Mouse (Mus musculus): ENCODE measurements at regions not wholly inside any gene's neighbourhood (a gene's known extent, or its start where the extent isn't known, plus 50 kb on each side); places are given as distances from the start of the nearest gene placed in this dataset.

- TF ChIP-seq MAZ (IDR thresholded peaks at IDR 0.05; ENCODE audit: low read depth, low read length) (no peak), TCF12 (IDR thresholded peaks at IDR 0.05; ENCODE audit: low read depth, low read length) (no peak), UBTF (IDR thresholded peaks at IDR 0.05; ENCODE audit: borderline replicate concordance, insufficient read depth, low read depth, low read length) (no peak), GABPA (IDR thresholded peaks at IDR 0.05; ENCODE audit: low read depth, low read length) (no peak), KAT2A (conservative IDR thresholded peaks at IDR 0.05; ENCODE audit: low read depth, low read length) (no peak), EP300 (IDR thresholded peaks at IDR 0.05; ENCODE audit: low read depth in 1 of 2, low read length in 2 of 2) (no peak), POLR2AphosphoS2 (IDR thresholded peaks at IDR 0.05; ENCODE audit: low read length) (no peak), ETS1 (IDR thresholded peaks at IDR 0.05; ENCODE audit: low read depth, low read length) (no peak), BHLHE40 (IDR thresholded peaks at IDR 0.05; ENCODE audit: borderline replicate concordance, low read depth, low read length) (no peak), ZKSCAN1 (IDR thresholded peaks at IDR 0.05; ENCODE audit: low read depth, low read length) (no peak), ELF1 (IDR thresholded peaks at IDR 0.05; ENCODE audit: low read depth, low read length) (no peak), MYC (IDR thresholded peaks at IDR 0.05; ENCODE audit: low read depth, low read length) (no peak), POLR2AphosphoS5 (IDR thresholded peaks at IDR 0.05; ENCODE audit: borderline replicate concordance, low read depth, low read length) (no peak), USF1 (IDR thresholded peaks at IDR 0.05; ENCODE audit: low read depth, low read length) (no peak), TAL1 (IDR thresholded peaks at IDR 0.05; ENCODE audit: low read length) (no peak), CHD1 (IDR thresholded peaks at IDR 0.05; ENCODE audit: low read depth, low read length) (no peak), POLR2A (IDR thresholded peaks at IDR 0.05; ENCODE audit: control insufficient read depth in 1 of 2, insufficient read depth in 1 of 2, low read depth in 1 of 2, low read length in 2 of 2, poor library complexity in 1 of 2) (no peak)
- Histone ChIP-seq H3K36me3 (ENCODE audit: control insufficient read depth in 1 of 2, insufficient read depth in 2 of 2, low read length in 2 of 2) (no peaks in the 10 kb centered on the region), H3K27ac (ENCODE audit: control insufficient read depth, low read depth, low read length) (no peak overlapping the region), H3K4me3 (ENCODE audit: control insufficient read depth in 1 of 2, insufficient read depth in 1 of 2, low read depth in 2 of 2, low read length in 2 of 2) (no peak overlapping the region), H3K9ac (ENCODE audit: control insufficient read depth, low read depth, low read length, poor library complexity, severe bottlenecking) (no peak overlapping the region), H3K4me1 (ENCODE audit: control insufficient read depth in 1 of 2, insufficient read depth in 2 of 2, low read length in 2 of 2) (no peaks in the 10 kb centered on the region), H3K27me3 (ENCODE audit: control insufficient read depth in 1 of 2, insufficient read depth in 2 of 2, low read length in 2 of 2) (no peaks in the 10 kb centered on the region), H3K9me3 (replicated peaks; ENCODE audit: insufficient read depth, low read length) (no peaks in the 10 kb centered on the region), H3K79me2 (ENCODE audit: control insufficient read depth, insufficient read depth, low read length, poor library complexity) (no peaks in the 10 kb centered on the region)
- no peak for DNase-seq (ENCODE audit: low read depth, low spot score)
Measured at GRCm38 (mm10) chr3:19824904-19825303, 131.9 kb upstream of the Cp start.

- no peak overlapping the region for H3K4me3 ChIP-seq (ENCODE audit: control insufficient read depth in 1 of 2, insufficient read depth in 1 of 2, low read depth in 2 of 2, low read length in 2 of 2)
- TF ChIP-seq BHLHE40 (IDR thresholded peaks at IDR 0.05; ENCODE audit: borderline replicate concordance, low read depth, low read length) (no peak), UBTF (IDR thresholded peaks at IDR 0.05; ENCODE audit: borderline replicate concordance, insufficient read depth, low read depth, low read length) (no peak), MAZ (IDR thresholded peaks at IDR 0.05; ENCODE audit: low read depth, low read length) (no peak), RAD21 (IDR thresholded peaks at IDR 0.05; ENCODE audit: low read depth, low read length) (no peak), MAFK (IDR thresholded peaks at IDR 0.05; ENCODE audit: borderline replicate concordance, low read depth, low read length) (no peak), EP300 (IDR thresholded peaks at IDR 0.05; ENCODE audit: low read depth in 1 of 2, low read length in 2 of 2) (no peak), MEF2A (IDR thresholded peaks at IDR 0.05; ENCODE audit: extremely low read depth, insufficient replicate concordance, low read depth, low read length, poor library complexity, severe bottlenecking) (no peak), TBP (IDR thresholded peaks at IDR 0.05; ENCODE audit: low read depth, low read length) (no peak), MXI1 (IDR thresholded peaks at IDR 0.05; ENCODE audit: low read depth, low read length) (no peak), NRF1 (IDR thresholded peaks at IDR 0.05; ENCODE audit: insufficient read depth, low read depth, low read length, poor library complexity, severe bottlenecking) (no peak), MAX (IDR thresholded peaks at IDR 0.05; ENCODE audit: low read length) (no peak), ZC3H11A (IDR thresholded peaks at IDR 0.05; ENCODE audit: low read depth, low read length) (no peak), E2F4 (IDR thresholded peaks at IDR 0.05; ENCODE audit: borderline replicate concordance, low read depth, low read length) (no peak)
- no peaks in the 10 kb centered on the region for H3K9me3 ChIP-seq (replicated peaks; ENCODE audit: insufficient read depth, low read length)
- no peak for DNase-seq (ENCODE audit: low read depth, low spot score)
- H3K27ac ChIP-seq (ENCODE audit: control insufficient read depth, low read depth, low read length): no peak overlapping the region
- H3K79me2 ChIP-seq (ENCODE audit: control insufficient read depth, insufficient read depth, low read length, poor library complexity): no peaks in the 10 kb centered on the region
- H3K4me1 ChIP-seq (ENCODE audit: control insufficient read depth in 1 of 2, insufficient read depth in 2 of 2, low read length in 2 of 2): no peaks in the 10 kb centered on the region
- no peak overlapping the region for H3K9ac ChIP-seq (ENCODE audit: control insufficient read depth, low read depth, low read length, poor library complexity, severe bottlenecking)
- no peaks in the 10 kb centered on the region for H3K27me3 ChIP-seq (ENCODE audit: control insufficient read depth in 1 of 2, insufficient read depth in 2 of 2, low read length in 2 of 2)
- no peaks in the 10 kb centered on the region for H3K36me3 ChIP-seq (ENCODE audit: control insufficient read depth in 1 of 2, insufficient read depth in 2 of 2, low read length in 2 of 2)
Measured at GRCm38 (mm10) chr3:19828518-19829246, 128.2 kb upstream of the Cp start.
